Mouse (Mus musculus) MEL (cell line): Measurements from ENCODE around the gene Gm20422.

Experiments used
- CTCF ChIP-seq, 3 experiments: IDR thresholded peaks in 2 of 3; conservative IDR thresholded peaks in 1 of 3; 2 replicates each; pipeline ENCODE4 v1.5.1; 2011 to 2012; ENCODE audit warnings: low read length in 3 of 3, low read depth in 2 of 3, mild to moderate bottlenecking in 2 of 3, improper control_type of control experiment in 1 of 3, inconsistent platforms in 1 of 3, mixed read lengths in 1 of 3, moderate library complexity in 1 of 3; ENCODE audit not compliant: control insufficient read depth in 1 of 3, insufficient read depth in 1 of 3, poor library complexity in 1 of 3, severe bottlenecking in 1 of 3
- EP300 ChIP-seq, 2 experiments: IDR thresholded peaks; 2 replicates each; pipeline ENCODE4 v1.6.1; 2011; ENCODE audit warnings: improper control_type of control experiment in 2 of 2, low read length in 2 of 2, low read depth in 1 of 2, mild to moderate bottlenecking in 1 of 2
- GATA1 ChIP-seq: IDR thresholded peaks from 2 replicates; pipeline ENCODE4 v1.6.1; 2011; ENCODE audit warnings: low read depth, low read length, improper control_type of control experiment
- MAX ChIP-seq: IDR thresholded peaks from 2 replicates; pipeline ENCODE4 v1.6.1; 2011; ENCODE audit warnings: low read length, improper control_type of control experiment
- MAZ ChIP-seq: IDR thresholded peaks from 2 replicates; pipeline ENCODE4 v1.6.1; 2012; ENCODE audit warnings: low read depth, mild to moderate bottlenecking, inconsistent platforms, low read length, improper control_type of control experiment
- POLR2A ChIP-seq, 2 experiments: IDR thresholded peaks; 2 replicates each; pipeline ENCODE4 v1.6.1; 2011 to 2012; ENCODE audit warnings: low read length in 2 of 2, mild to moderate bottlenecking in 2 of 2, control low read depth in 1 of 2, improper control_type of control experiment in 1 of 2, low read depth in 1 of 2, moderate library complexity in 1 of 2; ENCODE audit not compliant: control insufficient read depth in 1 of 2, insufficient read depth in 1 of 2, poor library complexity in 1 of 2
- RAD21 ChIP-seq: IDR thresholded peaks from 2 replicates; pipeline ENCODE4 v1.6.1; 2011; ENCODE audit warnings: mild to moderate bottlenecking, low read depth, low read length, improper control_type of control experiment
- TAL1 ChIP-seq: IDR thresholded peaks from 2 replicates; pipeline ENCODE4 v1.6.1; 2012; ENCODE audit warnings: mild to moderate bottlenecking, inconsistent platforms, low read length, moderate library complexity, mixed read lengths
- USF1 ChIP-seq: IDR thresholded peaks from 2 replicates; pipeline ENCODE4 v1.6.1; 2014; ENCODE audit warnings: low read depth, mild to moderate bottlenecking, inconsistent platforms, low read length, improper control_type of control experiment, moderate library complexity

GRCm38 (mm10) chr8:69805491-69805890 lies 30.8 kb upstream of the Gm20422 start:
- TF ChIP-seq POLR2A (IDR thresholded peaks at IDR 0.05; ENCODE audit: control insufficient read depth in 1 of 2, insufficient read depth in 1 of 2, low read depth in 1 of 2, low read length in 2 of 2, poor library complexity in 1 of 2) (no peak), EP300 (IDR thresholded peaks at IDR 0.05; ENCODE audit: low read depth in 1 of 2, low read length in 2 of 2) (no peak), TAL1 (no peak), CTCF (IDR thresholded peaks at IDR 0.05 in 2 of 3, conservative IDR thresholded peaks at IDR 0.05 in 1 of 3; ENCODE audit: control insufficient read depth in 1 of 3, insufficient read depth in 1 of 3, low read depth in 2 of 3, low read length in 3 of 3, poor library complexity in 1 of 3, severe bottlenecking in 1 of 3) (no peak), USF1 (no peak), MAZ (no peak), RAD21 (no peak), MAX (no peak), GATA1 (no peak)
